Mouse (Mus musculus) C2C12 (cell line): ENCODE measurements around the gene Sidt1. TPM values are rescaled to one million over a fixed set of nuclear protein-coding genes. Genes with fewer than 3 reads are reported as not detected.

Source experiments
- H3K27me3 ChIP-seq: one replicate; pipeline ENCODE4 v1.6.1; 2011; ENCODE audit not compliant: control insufficient read depth, insufficient read depth, insufficient read length
- H3K36me3 ChIP-seq: one replicate; pipeline ENCODE4 v1.6.1; 2011; ENCODE audit not compliant: control insufficient read depth, insufficient read depth
- H3K4me3 ChIP-seq: one replicate; pipeline ENCODE4 v1.5.1; 2011; ENCODE audit warnings: mild to moderate bottlenecking, control low read depth; ENCODE audit not compliant: poor library complexity, insufficient read depth, severe bottlenecking
- H3K79me2 ChIP-seq: one replicate; pipeline ENCODE4 v1.6.1; 2011; ENCODE audit not compliant: control insufficient read depth, insufficient read depth
- H3K79me3 ChIP-seq: one replicate; pipeline ENCODE4 v1.6.1; 2011; ENCODE audit warnings: low read depth, control low read depth
- H3ac ChIP-seq: one replicate; pipeline ENCODE3; 2011; ENCODE audit warnings: low read depth; ENCODE audit not compliant: control insufficient read depth, insufficient read length
- CEBPB ChIP-seq: IDR thresholded peaks from one replicate; pipeline ENCODE4 v1.6.1; 2011; ENCODE audit warnings: low read depth, mild to moderate bottlenecking, control low read depth, moderate library complexity
- CTCF ChIP-seq: IDR thresholded peaks from one replicate; pipeline ENCODE4 v1.5.1; 2011; ENCODE audit not compliant: control insufficient read depth, insufficient read depth, insufficient read length
- FOSL1 ChIP-seq: IDR thresholded peaks from one replicate; pipeline ENCODE4 v1.8.0; 2011; ENCODE audit warnings: mild to moderate bottlenecking, low read length; ENCODE audit not compliant: poor library complexity, insufficient read depth, severe bottlenecking
- MAX ChIP-seq: IDR thresholded peaks from one replicate; pipeline ENCODE4 v1.6.1; 2011; ENCODE audit warnings: mild to moderate bottlenecking, control low read depth
- MYOD1 ChIP-seq: IDR thresholded peaks from one replicate; pipeline ENCODE4 v1.6.1; 2011; ENCODE audit warnings: low read depth; ENCODE audit not compliant: control insufficient read depth, insufficient read length
- MYOG ChIP-seq: IDR thresholded peaks from one replicate; pipeline ENCODE4 v1.6.1; 2011; ENCODE audit not compliant: control insufficient read depth, insufficient read length; ENCODE audit errors: extremely low read depth
- USF1 ChIP-seq: IDR thresholded peaks from one replicate; pipeline ENCODE4 v1.6.1; 2011; ENCODE audit warnings: low read depth, mild to moderate bottlenecking, control low read depth, moderate library complexity
- polyA plus RNA-seq: library from polyadenylated mRNA; unstranded; fragments of >200 nt; fragmentation: generic; extraction: Trizol; gene quantifications from one replicate; pipeline ENCODE4 v1.2.1, GENCODE M21; 2012; ENCODE audit warnings: missing spikeins

Gene Sidt1
- polyA plus RNA-seq, 1 experiment = not detected

- Histone ChIP-seq H3K36me3 (no peaks in the 10 kb centered on the region), H3K4me3 (no peak overlapping the region), H3K79me3 (no peaks in the 10 kb centered on the region), H3K79me2 (no peaks in the 10 kb centered on the region), H3ac (no peak overlapping the region), H3K27me3 (no peaks in the 10 kb centered on the region)
- no peak for TF ChIP-seq USF1
- TF ChIP-seq MYOD1 = no peak
- no peak for TF ChIP-seq FOSL1
- no peak for TF ChIP-seq CTCF
- TF ChIP-seq MAX = no peak
- TF ChIP-seq CEBPB = no peak
- TF ChIP-seq MYOG = no peak
These were observed 768 bp downstream of the Sidt1 start for GRCm38 (mm10) chr16:44331995-44332860.

GRCm38 (mm10) chr16:44331671-44331994, 1.4 kb downstream of the Sidt1 start:
- TF ChIP-seq FOSL1 (no peak), USF1 (no peak), CTCF (no peak), MYOG (no peak), MYOD1 (no peak), MAX (no peak), CEBPB (no peak)
- H3K4me3 ChIP-seq = no peak overlapping the region
- H3K36me3 ChIP-seq = no peaks in the 10 kb centered on the region
- no peaks in the 10 kb centered on the region for H3K79me3 ChIP-seq
- no peak overlapping the region for H3ac ChIP-seq
- H3K79me2 ChIP-seq = no peaks in the 10 kb centered on the region
- no peaks in the 10 kb centered on the region for H3K27me3 ChIP-seq

- Histone ChIP-seq H3K27me3 (no peaks in the 10 kb centered on the region), H3K36me3 (no peaks in the 10 kb centered on the region), H3K79me3 (no peaks in the 10 kb centered on the region), H3ac (no peak overlapping the region), H3K79me2 (no peaks in the 10 kb centered on the region), H3K4me3 (no peak overlapping the region)
- TF ChIP-seq FOSL1 = no peak
- TF ChIP-seq CTCF = no peak
- TF ChIP-seq USF1 = no peak
- no peak for TF ChIP-seq MAX
- no peak for TF ChIP-seq MYOD1
These were observed 1.8 kb downstream of the Sidt1 start for GRCm38 (mm10) chr16:44331154-44331553.

- Histone ChIP-seq H3K36me3 (no peaks in the 10 kb centered on the region), H3K4me3 (no peak overlapping the region), H3K79me2 (no peaks in the 10 kb centered on the region), H3K27me3 (no peaks in the 10 kb centered on the region), H3ac (no peak overlapping the region), H3K79me3 (no peaks in the 10 kb centered on the region)
- TF ChIP-seq FOSL1 (no peak), USF1 (no peak), MYOG (no peak), CEBPB (no peak)
These were observed 2.3 kb downstream of the Sidt1 start for GRCm38 (mm10) chr16:44330657-44331056.

GRCm38 (mm10) chr16:44328644-44329043, 4.4 kb downstream of the Sidt1 start:
- no peak overlapping the region for H3K4me3 ChIP-seq
- H3ac ChIP-seq = no peak overlapping the region
- H3K27me3 ChIP-seq = peaks cover 4% of the 10 kb centered on the region
- no peaks in the 10 kb centered on the region for H3K79me3 ChIP-seq
- H3K79me2 ChIP-seq = no peaks in the 10 kb centered on the region
- TF ChIP-seq CTCF (no peak), CEBPB (no peak), MAX (no peak), FOSL1 (no peak), USF1 (no peak), MYOG (no peak), MYOD1 (no peak)
- no peaks in the 10 kb centered on the region for H3K36me3 ChIP-seq

GRCm38 (mm10) chr16:44320232-44320631, 12.8 kb downstream of the Sidt1 start:
- Histone ChIP-seq H3ac (no peak overlapping the region), H3K79me3 (no peaks in the 10 kb centered on the region), H3K79me2 (no peaks in the 10 kb centered on the region), H3K4me3 (no peak overlapping the region), H3K36me3 (no peaks in the 10 kb centered on the region), H3K27me3 (peaks cover 2% of the 10 kb centered on the region)
- no peak for TF ChIP-seq MYOD1
- no peak for TF ChIP-seq CTCF
- no peak for TF ChIP-seq CEBPB
- TF ChIP-seq FOSL1 = no peak
- no peak for TF ChIP-seq USF1
- TF ChIP-seq MAX = no peak
- no peak for TF ChIP-seq MYOG
